In genomic region chr4:136134978-136135873, GRCm38 (mm10) we compare ENCODE assay signal across 8 mouse cellular contexts. TPM values are rescaled to one million over a fixed set of nuclear protein-coding genes. Genes with fewer than 3 reads are reported as not detected.
DNase-seq lines count a peak whose midpoint lies in the region; ATAC-seq and TF ChIP-seq lines count a peak whose summit lies in the region.

No protein-coding gene starts in this region.

- TF ChIP-seq POLR2A in small intestine, adult 2 months (IDR thresholded peaks at IDR 0.05; ENCODE audit: low read depth, low read length) = 0 out of 2 replicates have a peak, but pooled peaks have one; percentile 24

- TF ChIP-seq CTCF in lung, embryonic 14.5 days (IDR thresholded peaks at IDR 0.05; ENCODE audit: low read depth) = no peak
- TF ChIP-seq CTCF in small intestine, adult 2 months (IDR thresholded peaks at IDR 0.05; ENCODE audit: extremely low read depth, insufficient read length, insufficient replicate concordance, low read depth, low read length) = no peak

- peak; percentile 82 for ATAC-seq in lung, embryonic 14.5 days (ENCODE audit: insufficient read depth)
- ATAC-seq in heart, embryonic 12.5 days (ENCODE audit: insufficient number of reproducible peaks, low FRiP score) = peak; percentile 43; the same call in 1 of the 2 replicates
- ATAC-seq in lung, embryonic 16.5 days (ENCODE audit: low read depth) = peak; percentile 78
- no peak for ATAC-seq in cerebellum, adult (ENCODE audit: insufficient number of reproducible peaks, low FRiP score, low TSS enrichment)

- peak overlapping the region; percentile 84 for H3K4me2 ChIP-seq in lung, embryonic 14.5 days
- peak overlapping the region; percentile 91 for H3K4me2 ChIP-seq in heart, embryonic 12.5 days
- H3K4me2 ChIP-seq in lung, embryonic 16.5 days (ENCODE audit: low read depth, low read length) = peak overlapping the region; percentile 88

- H3K9ac ChIP-seq in lung, embryonic 14.5 days = peak overlapping the region; percentile 74
- peak overlapping the region; percentile 72 for H3K9ac ChIP-seq in heart, embryonic 12.5 days
- H3K9ac ChIP-seq in lung, embryonic 16.5 days (ENCODE audit: low read length) = peak overlapping the region; percentile 79

- WGBS in lung, embryonic 14.5 days = 2% methylated on average over 50 of the region's 50 CpGs
- 2% methylated on average over 50 of the region's 50 CpGs for WGBS in heart, embryonic 12.5 days
- 4% methylated on average over 50 of the region's 50 CpGs for WGBS in lung, embryonic 16.5 days
- 5% methylated on average over 50 of the region's 50 CpGs for WGBS in small intestine, adult 2 months

- no peaks in the 10 kb centered on the region for H3K9me3 ChIP-seq in lung, embryonic 14.5 days (ENCODE audit: low read depth, low read length)
- no peaks in the 10 kb centered on the region for H3K9me3 ChIP-seq in heart, embryonic 12.5 days (replicated peaks)
- H3K9me3 ChIP-seq in lung, embryonic 16.5 days (ENCODE audit: control insufficient read depth, low read length) = no peaks in the 10 kb centered on the region

- peaks cover 42% of the 10 kb centered on the region for H3K4me1 ChIP-seq in lung, embryonic 14.5 days (ENCODE audit: insufficient read depth)
- peaks cover 47% of the 10 kb centered on the region for H3K4me1 ChIP-seq in heart, embryonic 12.5 days (replicated peaks)
- H3K4me1 ChIP-seq in lung, embryonic 16.5 days (replicated peaks; ENCODE audit: control insufficient read depth, insufficient read depth, low read length) = peaks cover 46% of the 10 kb centered on the region
- peaks cover 9% of the 10 kb centered on the region for H3K4me1 ChIP-seq in small intestine, adult 2 months (ENCODE audit: control insufficient read depth, insufficient read depth, insufficient read length, low read length)

- H3K27ac ChIP-seq in lung, embryonic 14.5 days (ENCODE audit: low read depth) = peak overlapping the region; percentile 97
- peak overlapping the region; percentile 95 for H3K27ac ChIP-seq in heart, embryonic 12.5 days (ENCODE audit: poor library complexity, severe bottlenecking)
- peak overlapping the region; percentile 99 for H3K27ac ChIP-seq in lung, embryonic 16.5 days (ENCODE audit: low read length)
- peak overlapping the region; percentile 91 for H3K27ac ChIP-seq in small intestine, adult 2 months (ENCODE audit: insufficient read depth, low read depth, low read length)

- DNase-seq in lung, embryonic 14.5 days = peak; percentile 93
- no peak for DNase-seq in lung, postnatal 25 days (ENCODE audit: low spot score)
- DNase-seq in embryo, embryonic 10 days (ENCODE audit: low spot score) = peak; percentile 77
- DNase-seq in kidney, postnatal 10 days = peak; percentile 90

- peak overlapping the region; percentile 42 for H3K4me3 ChIP-seq in lung, embryonic 14.5 days (ENCODE audit: low read depth, low read length)
- H3K4me3 ChIP-seq in heart, embryonic 12.5 days = peak overlapping the region; percentile 48
- H3K4me3 ChIP-seq in lung, embryonic 16.5 days (ENCODE audit: low read length) = peak overlapping the region; percentile 50
- H3K4me3 ChIP-seq in small intestine, adult 2 months (ENCODE audit: low read depth, low read length) = peak overlapping the region; percentile 51

- H3K27me3 ChIP-seq in lung, embryonic 14.5 days (ENCODE audit: insufficient read depth, low read length) = no peaks in the 10 kb centered on the region
- peaks cover 3% of the 10 kb centered on the region; the same call in 1 of the 2 replicates for H3K27me3 ChIP-seq in heart, embryonic 12.5 days (replicated peaks)
- H3K27me3 ChIP-seq in lung, embryonic 16.5 days (ENCODE audit: control insufficient read depth, insufficient read depth, low read depth, low read length) = no peaks in the 10 kb centered on the region
- peaks cover 4% of the 10 kb centered on the region; the same call in 1 of the 2 replicates for H3K27me3 ChIP-seq in small intestine, adult 2 months (ENCODE audit: control insufficient read depth, insufficient read depth, low read length)

- H3K36me3 ChIP-seq in lung, embryonic 14.5 days (ENCODE audit: insufficient read depth) = no peaks in the 10 kb centered on the region
- no peaks in the 10 kb centered on the region for H3K36me3 ChIP-seq in heart, embryonic 12.5 days
- H3K36me3 ChIP-seq in lung, embryonic 16.5 days (ENCODE audit: control insufficient read depth, insufficient read depth, low read length) = no peaks in the 10 kb centered on the region
- no peaks in the 10 kb centered on the region for H3K36me3 ChIP-seq in small intestine, adult 2 months (ENCODE audit: control insufficient read depth, insufficient read depth, low read length)

RNA-seq across cellular contexts. Expression of gene Id3, which starts 8.1 kb away (rescaled TPM):
- polyA plus RNA-seq in lung, embryonic 14.5 days (2014; fragmentation: Nextera tagmentation; extraction: Ambion mirVana) = 469 and 477 TPM in 2 replicates
- 320 and 321 TPM in 2 replicates for polyA plus RNA-seq in heart, embryonic 12.5 days (2016; fragmentation: Nextera tagmentation; extraction: Ambion mirVana)
- 560 and 561 TPM in 2 replicates for polyA plus RNA-seq in lung, embryonic 16.5 days (2015; fragmentation: Nextera tagmentation; extraction: Ambion mirVana)
- polyA plus RNA-seq in small intestine, adult 2 months (2012; rRNA removed) = 262 and 519 TPM in 2 replicates

RNA-seq across cellular contexts. Expression of gene E2f2, which starts 37.0 kb away (rescaled TPM):
- 5.5 and 6.5 TPM in 2 replicates for polyA plus RNA-seq in lung, embryonic 14.5 days (2014; fragmentation: Nextera tagmentation; extraction: Ambion mirVana)
- 8.1 and 9.3 TPM in 2 replicates for polyA plus RNA-seq in heart, embryonic 12.5 days (2016; fragmentation: Nextera tagmentation; extraction: Ambion mirVana)
- polyA plus RNA-seq in lung, embryonic 16.5 days (2015; fragmentation: Nextera tagmentation; extraction: Ambion mirVana) = 18.4 and 18.8 TPM in 2 replicates
- polyA plus RNA-seq in small intestine, adult 2 months (2012; rRNA removed) = 7.5 and 11.5 TPM in 2 replicates
